Mouse (Mus musculus) bone marrow macrophage, adult 2 months (primary cell): Measurements from ENCODE around the gene Rgs2.

Experiments used
- CTCF ChIP-seq: IDR thresholded peaks from 2 replicates; pipeline ENCODE4 v1.5.1; 2012; ENCODE audit warnings: low read depth, mild to moderate bottlenecking, low read length, moderate library complexity
- POLR2A ChIP-seq: IDR thresholded peaks from 2 replicates; pipeline ENCODE4 v1.6.1; 2012; ENCODE audit warnings: mild to moderate bottlenecking, low read depth, low read length, borderline replicate concordance

DNA sequence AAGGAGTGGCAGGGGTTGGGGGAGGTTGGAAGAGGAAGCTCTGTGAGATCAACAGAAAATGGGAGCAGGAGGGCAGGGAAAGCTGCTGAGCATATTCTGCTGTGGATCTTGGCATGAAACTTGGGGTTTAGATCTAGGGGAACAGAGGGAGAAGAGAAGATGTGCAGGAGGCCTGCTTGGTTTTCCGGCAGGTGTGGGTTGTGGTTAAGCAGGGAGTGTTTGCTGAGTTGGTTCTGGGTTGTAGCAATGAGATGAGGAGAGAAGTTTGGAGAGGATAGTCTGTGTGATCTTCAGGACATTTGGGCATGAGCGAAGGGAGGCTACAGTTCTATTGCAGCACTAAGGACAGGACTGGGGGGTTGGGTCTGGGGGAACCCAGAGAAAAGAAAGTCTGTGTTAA, 37.9 kb upstream of the Rgs2 start:
- TF ChIP-seq CTCF (no peak), POLR2A (no peak)
